Mouse (Mus musculus) kidney, adult 8-10 months (tissue): ENCODE data around the gene Tmem266.

Experiments
- DNase-seq, 2 experiments: peaks; one replicate each; pipeline ENCODE4 v3.0.0; 2022

Gene Tmem266

GRCm38 (mm10) chr9:55326515-55327233 lies at the start of gene Tmem266, which contains the start of gene Nrg4:
TSS of gene Tmem266 (plus strand) at chr9:55326913.
TSS of gene Nrg4 (minus strand) at chr9:55326844.
- peak; percentile 49 to 55 for DNase-seq

DNA sequence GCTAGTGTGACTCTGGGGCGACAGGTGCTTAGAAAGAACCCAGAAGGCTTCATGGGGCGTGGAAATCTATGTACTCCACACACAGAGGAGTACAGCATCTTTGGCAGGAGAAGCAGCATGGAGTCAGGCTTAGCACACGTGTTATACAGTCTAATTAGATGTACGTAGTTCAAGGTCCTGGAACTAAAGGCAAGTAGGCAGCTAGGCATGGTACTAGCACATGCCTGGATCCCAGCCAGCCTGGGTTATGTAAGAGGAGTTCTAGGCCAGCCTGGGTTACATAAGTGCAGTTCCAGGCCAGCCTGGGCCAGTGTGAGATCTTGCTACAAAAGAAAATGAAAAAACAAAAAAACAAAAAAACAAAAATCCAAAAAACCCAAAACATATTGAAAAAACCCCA lies 49.2 kb upstream of the Tmem266 start:
- peak; percentile 86 to 93 for DNase-seq

DNA sequence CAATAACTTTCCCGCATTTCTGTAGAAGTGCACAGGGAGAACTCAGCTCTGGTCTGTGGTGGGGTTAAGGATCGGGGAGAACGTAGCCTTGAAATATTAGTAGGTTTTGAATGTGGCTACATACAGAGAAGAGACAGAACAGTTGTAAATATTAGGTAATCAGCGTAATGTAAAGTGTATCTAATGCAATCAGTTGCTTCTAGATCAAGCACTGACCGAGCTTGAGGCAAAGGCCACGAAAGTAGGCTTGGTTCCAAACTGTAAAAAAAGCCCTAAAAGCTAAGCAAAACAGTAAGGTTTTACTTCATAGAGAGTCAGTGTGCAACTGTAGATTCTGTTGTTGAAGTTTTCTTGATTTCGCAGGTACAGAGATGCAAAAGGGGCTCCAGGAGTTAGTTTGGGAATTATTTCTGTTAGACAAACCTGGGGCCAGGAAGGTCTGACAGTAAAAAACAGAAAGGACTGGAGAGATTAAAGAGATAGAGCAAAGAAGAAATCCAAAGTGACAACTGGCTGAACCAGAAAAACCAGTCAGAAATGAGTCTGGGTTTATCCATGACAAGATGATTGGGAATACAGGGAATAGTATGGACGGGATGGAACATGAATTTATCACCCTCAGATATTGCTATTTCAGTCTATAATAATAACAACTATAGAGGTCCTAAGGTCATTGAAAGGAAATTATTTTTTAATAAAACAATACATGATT lies 47.4 kb upstream of the Tmem266 start:
- no peak for DNase-seq

DNA sequence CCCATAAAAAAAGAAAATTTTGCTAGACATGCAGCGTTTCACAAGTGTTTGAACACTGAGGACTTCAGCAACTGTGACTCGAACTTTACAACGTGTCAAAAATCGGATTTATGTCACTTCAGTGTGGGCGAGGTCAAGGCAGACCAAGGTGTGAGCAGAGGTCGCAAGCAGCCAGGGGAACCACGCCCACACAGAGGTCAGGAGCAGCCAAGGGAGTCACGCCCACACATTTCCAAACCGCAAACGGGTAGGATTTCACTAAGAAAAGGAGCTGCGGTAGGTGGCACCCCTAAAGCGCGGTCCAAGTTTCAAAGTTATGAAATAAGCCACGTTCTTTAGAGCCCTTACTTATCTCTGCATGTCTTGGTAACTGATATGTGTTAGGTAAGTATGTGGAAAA lies 43.2 kb upstream of the Tmem266 start:
- DNase-seq, result peak; percentile 43 to 46

DNA sequence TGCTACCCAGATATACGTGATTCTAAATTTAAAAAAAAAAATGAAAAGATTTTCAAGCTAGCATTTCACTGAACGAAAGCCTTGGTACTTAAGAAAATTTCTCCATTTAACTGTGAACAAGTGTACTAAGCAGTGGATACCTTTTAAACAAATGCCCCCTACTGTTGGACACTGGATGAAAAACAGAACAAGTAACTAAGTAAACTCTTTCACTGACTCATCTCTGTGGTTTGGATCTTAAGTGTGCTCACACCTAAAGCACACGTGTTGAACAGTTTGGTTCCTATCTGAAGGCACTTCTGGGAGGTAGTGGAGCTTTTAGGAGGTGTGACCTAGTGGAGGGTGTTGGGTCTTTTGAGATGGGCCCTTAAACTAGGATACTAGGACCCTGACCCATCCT lies 41.5 kb upstream of the Tmem266 start:
- DNase-seq, result no peak

- no peak for DNase-seq
Observed at GRCm38 (mm10) chr9:55289475-55290198, 37.1 kb upstream of the Tmem266 start.

DNA sequence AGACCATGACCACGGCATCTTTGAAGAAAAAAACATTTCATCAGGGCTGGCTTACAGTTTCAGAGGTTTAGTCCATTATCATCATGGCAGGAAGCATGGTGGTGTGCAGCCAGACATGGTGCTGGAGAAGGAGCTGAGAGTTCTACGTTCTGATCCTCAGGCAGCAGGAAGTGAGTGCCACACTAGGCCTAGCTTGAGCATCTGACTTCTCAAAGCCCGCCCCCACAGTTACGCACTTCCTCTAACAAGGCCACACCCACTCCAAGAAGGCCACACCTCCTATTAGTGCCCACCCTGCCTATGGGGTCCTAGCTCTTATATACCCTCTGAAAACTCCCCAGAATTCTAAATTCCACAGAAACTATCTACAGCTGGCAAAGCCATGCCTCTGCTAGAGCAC lies 34.7 kb upstream of the Tmem266 start:
- no peak for DNase-seq

GRCm38 (mm10) chr9:55296221-55296620 lies 30.5 kb upstream of the Tmem266 start:
- no peak for DNase-seq

DNA sequence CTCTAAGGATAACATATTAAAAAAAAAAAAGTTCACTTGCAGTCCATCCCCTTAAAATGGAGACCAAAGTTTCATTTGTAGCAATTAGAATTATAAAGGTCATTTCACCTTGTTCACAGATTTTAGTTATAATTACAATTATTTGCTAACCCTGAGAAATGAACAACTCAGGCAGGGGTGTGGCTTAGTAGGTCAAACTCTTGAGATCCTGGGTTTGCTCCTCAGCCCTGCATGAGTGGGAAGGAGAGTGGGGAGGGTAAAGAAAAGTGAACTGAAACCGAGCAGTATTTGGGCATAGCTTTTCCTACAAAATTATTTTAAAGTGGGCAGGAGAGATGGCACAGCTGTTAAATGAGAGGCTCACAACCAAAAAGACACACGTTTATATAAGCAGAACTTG lies 19.6 kb upstream of the Tmem266 start:
- no peak for DNase-seq

GRCm38 (mm10) chr9:55307557-55307956 lies 19.2 kb upstream of the Tmem266 start:
- DNase-seq, result no peak

DNA sequence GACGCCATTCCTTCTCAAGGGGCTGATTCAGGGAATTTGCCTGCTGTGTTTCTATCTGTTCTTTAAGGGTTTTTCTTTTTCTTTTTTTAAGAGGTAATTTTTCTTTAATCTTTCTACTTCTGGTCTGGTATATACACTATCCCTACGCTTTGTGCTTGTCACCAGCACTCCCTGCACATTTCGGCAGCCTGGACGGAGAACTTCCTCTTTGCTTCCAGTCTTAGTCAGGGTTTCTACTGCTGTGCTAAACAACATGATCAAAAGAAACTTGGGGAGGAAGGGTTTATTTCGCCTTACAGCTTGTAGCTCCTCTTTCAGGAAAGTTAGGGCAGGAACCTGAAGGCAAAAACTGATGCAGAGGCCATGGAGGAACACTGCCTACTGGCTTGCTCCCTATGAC lies 18.3 kb upstream of the Tmem266 start:
- no peak for DNase-seq

DNA sequence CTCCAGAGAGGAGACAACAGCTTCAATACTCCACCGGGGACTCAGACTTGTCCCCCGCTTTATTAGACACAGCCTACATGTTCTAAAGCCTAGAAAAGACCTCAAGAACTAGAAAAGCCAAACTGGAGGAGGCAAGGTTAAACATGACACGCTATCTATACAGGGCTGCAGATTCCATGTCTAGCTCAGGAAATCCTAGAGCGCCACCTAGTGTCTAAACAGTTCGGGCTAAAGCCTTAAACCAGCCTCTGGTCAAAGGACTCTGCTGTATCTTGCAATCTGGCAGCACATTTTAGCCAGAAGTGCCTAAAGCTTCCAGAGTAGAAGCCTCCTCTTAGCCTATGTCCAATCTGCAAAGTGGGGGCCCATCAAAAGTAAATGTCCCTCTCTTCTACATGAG lies 15.2 kb upstream of the Tmem266 start:
- DNase-seq, result peak; percentile 55 to 79

GRCm38 (mm10) chr9:55313619-55314261 lies 13.0 kb upstream of the Tmem266 start:
- no peak for DNase-seq

DNA sequence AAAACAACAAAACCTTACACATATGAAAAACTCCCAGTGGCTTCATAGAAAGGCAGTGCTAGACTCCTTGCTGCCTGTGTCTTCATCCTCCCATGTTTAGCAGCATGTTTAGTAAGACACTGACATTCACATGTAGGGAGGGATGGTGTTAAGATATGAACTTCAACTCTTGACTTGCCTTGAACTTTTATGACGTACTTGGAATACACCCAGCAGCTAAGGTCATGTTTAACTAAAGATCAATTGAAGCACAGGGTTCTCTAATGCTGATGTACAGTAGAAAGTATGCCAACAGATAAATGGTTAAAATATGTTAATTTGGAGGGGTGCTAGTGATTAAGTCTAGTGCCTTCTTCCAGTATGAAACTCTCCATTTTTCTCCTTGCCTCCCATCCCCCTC lies 4.1 kb upstream of the Tmem266 start:
- DNase-seq, result no peak

DNA sequence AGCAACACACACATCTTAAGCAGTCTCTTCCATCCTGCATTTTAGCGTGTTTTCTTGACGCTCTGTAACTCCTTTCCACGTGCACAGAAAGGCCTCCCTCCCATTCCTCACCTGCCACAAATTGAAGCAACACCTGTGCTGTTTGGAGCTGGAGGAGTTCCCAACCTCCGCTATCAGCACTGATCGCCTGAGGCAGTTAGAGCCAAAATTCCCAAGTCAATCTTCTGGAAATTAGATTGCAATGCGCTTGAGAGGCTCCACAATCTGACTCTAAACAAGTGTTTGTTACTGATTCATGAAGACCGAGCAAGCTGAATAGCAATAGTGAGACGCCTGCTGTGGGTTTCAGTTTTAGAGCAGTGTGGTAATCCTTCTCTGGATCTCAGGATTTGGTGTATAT lies 2.6 kb upstream of the Tmem266 start:
- no peak for DNase-seq

DNA sequence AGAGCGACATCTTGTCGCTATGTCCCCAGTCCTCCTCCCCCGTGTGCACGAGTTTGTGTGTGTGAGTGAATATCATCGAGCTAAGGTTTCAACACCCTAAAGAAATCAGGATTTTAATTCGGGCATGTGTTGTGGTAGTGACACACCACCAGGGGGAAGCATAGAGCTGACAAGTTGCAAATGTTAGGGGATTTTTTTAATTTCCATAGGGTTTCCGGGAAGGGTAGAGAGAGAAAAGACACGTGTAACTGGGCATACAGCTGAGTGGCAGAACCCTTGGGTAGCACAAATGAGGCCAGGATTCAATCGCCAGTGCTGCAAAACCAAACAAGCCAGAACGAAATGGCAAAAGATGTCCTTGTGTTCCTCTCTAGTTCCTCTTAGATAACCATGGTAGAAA lies 2.2 kb upstream of the Tmem266 start:
- no peak for DNase-seq

DNA sequence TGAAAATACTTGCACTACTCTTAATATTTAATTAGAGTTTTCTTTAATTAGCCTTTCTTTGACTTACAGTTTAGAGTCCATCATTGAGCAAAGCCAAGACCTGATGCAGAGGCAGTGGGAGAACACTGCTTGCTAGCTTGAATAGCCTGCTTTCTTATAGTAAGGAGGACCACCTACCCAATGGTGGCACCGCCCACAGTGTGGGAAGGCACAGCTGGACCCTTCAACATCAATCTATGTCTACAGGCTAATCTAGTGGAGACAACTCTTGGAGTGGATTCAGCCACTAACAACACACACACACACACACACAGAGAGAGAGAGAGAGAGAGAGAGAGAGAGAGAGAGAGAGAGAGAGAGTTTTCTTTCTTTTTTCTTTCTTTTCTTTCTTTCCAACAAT lies 1.7 kb upstream of the Tmem266 start:
- no peak for DNase-seq

GRCm38 (mm10) chr9:55325564-55326514 lies 874 bp upstream of the Tmem266 start:
- DNase-seq, result no peak

DNA sequence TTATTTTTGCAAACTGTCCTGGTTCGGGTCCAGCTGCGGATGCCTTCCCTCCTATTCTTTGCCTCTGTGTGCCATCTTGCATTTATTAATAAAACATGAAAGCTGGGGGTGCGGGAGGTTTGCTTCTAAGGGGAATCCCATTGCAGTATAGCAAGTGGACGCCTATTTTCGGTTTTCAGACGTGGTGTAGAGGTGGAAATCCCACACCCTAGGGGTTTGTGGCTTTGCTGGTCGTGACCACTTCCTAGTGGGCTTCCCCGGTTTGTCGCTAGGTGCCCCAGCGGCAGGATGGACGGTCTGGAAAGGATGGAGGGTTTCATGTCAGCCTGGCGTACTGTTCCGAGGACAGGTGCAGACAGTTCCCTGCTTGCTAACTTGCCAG lies 512 bp downstream of the Tmem266 start:
- no peak for DNase-seq

- DNase-seq, result no peak
Observed at GRCm38 (mm10) chr9:55328151-55328918, 1.6 kb downstream of the Tmem266 start.

GRCm38 (mm10) chr9:55329401-55329800 lies 2.7 kb downstream of the Tmem266 start:
- no peak for DNase-seq
